Mouse (Mus musculus): Measurements from ENCODE around the gene Tmem86a. TPM values are rescaled to one million over a fixed set of nuclear protein-coding genes. Genes with fewer than 3 reads are reported as not detected.
"Not testable (repeated sequence)": the region's sequence is repeated elsewhere in the genome, so short reads cannot be mapped to it uniquely, and the experiment has no call there.

Gene Tmem86a
- polyA plus RNA-seq, 1 experiment from 2014 or later = 19.0 TPM

DNA sequence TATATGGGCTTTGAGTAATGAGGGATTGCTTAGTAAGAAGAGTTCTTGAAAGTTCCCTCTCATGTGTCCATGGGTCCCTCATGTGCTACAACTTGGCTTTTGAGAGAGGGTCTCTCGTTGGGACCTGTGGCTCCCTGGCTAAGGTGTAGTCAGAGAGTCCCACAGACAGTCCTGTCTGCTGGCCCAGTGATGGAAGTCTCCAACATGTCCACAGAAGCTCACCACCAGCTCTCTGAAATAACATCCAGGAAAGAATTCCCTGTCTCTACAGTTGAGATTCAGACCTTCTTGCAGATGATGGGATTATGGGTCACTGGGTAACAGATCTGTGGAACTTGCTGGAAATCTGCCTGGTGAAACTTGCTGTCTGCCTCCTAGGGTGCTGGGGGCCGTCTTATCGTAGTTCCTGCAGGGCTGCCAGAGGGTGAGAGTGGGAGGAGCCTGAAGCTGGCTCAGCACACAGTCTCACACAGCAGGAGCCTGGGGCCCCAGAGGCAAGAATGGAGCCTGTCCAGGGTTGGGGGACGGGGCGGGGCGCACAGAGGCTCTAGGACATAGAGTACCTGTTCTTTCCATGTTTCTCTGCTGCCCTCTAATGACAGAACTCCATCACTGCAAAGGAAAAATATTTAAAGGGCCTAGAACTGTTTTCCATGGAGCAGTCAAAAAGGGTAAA, 34.9 kb upstream of the Tmem86a start:
- Histone ChIP-seq H3K9me3 (replicated peaks) (no peaks in the 10 kb centered on the region), H3K4me2 (peak overlapping the region; percentile 51), H3K27me3 (no peaks in the 10 kb centered on the region), H3K36me3 (ENCODE audit: poor library complexity, severe bottlenecking) (no peaks in the 10 kb centered on the region), H3K9ac (peak overlapping the region; percentile 27; the same call in 1 of the 2 replicates), H3K27ac (no peak overlapping the region), H3K4me3 (peak overlapping the region; percentile 17; the same call in 1 of the 2 replicates), H3K4me1 (peaks cover 17% of the 10 kb centered on the region)
- 6% methylated on average over 6 of the region's 6 CpGs for WGBS
- peak; percentile 96 for ATAC-seq

DNA sequence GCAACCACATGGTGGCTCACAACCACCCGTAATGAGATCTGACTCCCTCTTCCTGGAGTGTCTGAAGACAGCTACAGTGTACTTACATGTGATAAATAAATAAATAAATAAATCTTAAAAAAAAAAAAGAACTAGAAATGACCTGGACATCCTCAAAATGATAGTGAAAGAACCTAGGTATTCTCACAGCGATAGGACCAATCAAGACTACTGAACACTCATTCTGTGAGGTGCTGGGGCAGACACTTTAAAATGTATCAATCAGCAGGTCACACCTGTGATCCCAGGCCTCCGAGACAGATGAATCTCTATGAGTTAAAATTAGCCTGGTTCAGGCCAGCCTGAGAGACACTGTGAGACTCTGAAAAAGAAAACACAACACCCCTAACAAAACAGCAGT, 33.8 kb upstream of the Tmem86a start:
- Histone ChIP-seq H3K4me3 (no peak overlapping the region), H3K9me3 (replicated peaks) (no peaks in the 10 kb centered on the region), H3K4me1 (peaks cover 17% of the 10 kb centered on the region), H3K9ac (no peak overlapping the region), H3K27ac (no peak overlapping the region), H3K4me2 (no peak overlapping the region), H3K36me3 (ENCODE audit: poor library complexity, severe bottlenecking) (no peaks in the 10 kb centered on the region), H3K27me3 (no peaks in the 10 kb centered on the region)
- WGBS = 77% methylated on average over 3 of the region's 3 CpGs
- no peak for ATAC-seq

DNA sequence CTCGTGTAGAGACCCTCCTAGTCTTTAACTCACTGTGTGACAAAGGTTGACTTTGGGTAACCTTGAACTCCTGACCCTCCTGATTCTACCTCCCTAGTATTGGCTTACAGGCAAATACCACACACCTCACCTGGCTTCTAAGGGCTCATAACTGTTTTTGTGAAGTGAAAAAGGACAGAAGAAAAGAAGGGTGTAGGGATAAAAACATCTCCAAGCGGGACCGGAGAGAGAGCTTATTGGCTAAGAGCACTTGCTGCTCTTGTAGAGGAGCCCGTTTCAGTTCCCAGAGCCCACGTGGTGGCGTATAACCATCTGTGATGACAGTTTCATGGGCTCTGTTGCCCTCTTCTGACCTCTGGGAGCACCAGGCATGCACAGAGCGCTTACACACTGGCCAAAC, 33.3 kb upstream of the Tmem86a start:
- Histone ChIP-seq H3K27me3 (no peaks in the 10 kb centered on the region), H3K9me3 (replicated peaks) (no peaks in the 10 kb centered on the region), H3K36me3 (ENCODE audit: poor library complexity, severe bottlenecking) (no peaks in the 10 kb centered on the region), H3K4me1 (peaks cover 17% of the 10 kb centered on the region), H3K4me3 (no peak overlapping the region), H3K27ac (no peak overlapping the region), H3K9ac (no peak overlapping the region), H3K4me2 (no peak overlapping the region)
- ATAC-seq = no peak
- 74% methylated on average over 7 of the region's 7 CpGs for whole genome bisulfite sequencing

DNA sequence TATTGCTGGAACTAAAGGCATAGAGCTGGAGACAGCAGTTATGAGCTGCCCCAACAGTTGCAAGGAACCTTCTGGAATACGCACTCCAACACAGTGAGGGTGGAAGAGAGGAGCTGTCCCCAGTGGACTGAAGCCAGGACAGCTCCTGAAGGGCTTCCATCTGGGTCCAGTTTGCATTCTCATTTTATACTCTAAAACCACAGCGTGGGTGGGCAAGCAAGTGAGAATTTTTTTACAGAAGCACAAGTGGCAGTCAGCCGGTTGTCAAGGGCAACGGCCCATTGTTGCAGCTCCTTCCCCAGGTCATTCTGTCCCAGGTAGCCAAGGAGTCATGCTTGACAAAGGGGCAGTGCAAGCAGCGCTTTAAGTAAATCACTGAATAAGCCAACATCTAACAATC, 30.8 kb upstream of the Tmem86a start:
- Histone ChIP-seq H3K9me3 (replicated peaks) (no peaks in the 10 kb centered on the region), H3K27ac (no peak overlapping the region), H3K9ac (no peak overlapping the region), H3K4me3 (no peak overlapping the region), H3K36me3 (ENCODE audit: poor library complexity, severe bottlenecking) (no peaks in the 10 kb centered on the region), H3K4me2 (no peak overlapping the region), H3K27me3 (0 out of 2 replicates have a peak, but pooled peaks cover 3% of the 10 kb centered on the region), H3K4me1 (peaks cover 12% of the 10 kb centered on the region)
- 61% methylated on average over 5 of the region's 5 CpGs for WGBS
- no peak for ATAC-seq

DNA sequence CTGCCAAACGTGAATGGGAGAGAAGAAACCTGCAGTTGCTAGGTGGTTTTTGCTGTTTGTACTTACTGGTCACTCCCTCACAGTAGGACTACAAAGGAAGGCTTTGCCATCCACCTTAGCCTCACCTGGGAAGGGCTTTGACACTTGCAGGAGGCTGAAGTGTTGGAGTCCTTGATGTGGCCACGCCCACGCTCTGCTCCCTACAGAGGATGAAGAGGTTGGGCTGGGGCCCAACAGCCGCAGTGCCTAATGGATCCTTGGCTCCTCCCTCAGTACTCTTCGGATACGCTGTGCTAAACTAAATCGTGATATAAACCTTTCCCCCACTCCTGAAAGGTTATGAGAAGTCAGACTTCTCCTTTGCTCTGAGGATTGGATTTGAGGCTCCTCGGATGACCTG, 29.4 kb upstream of the Tmem86a start:
- no peaks in the 10 kb centered on the region for H3K9me3 ChIP-seq (replicated peaks)
- no peak overlapping the region for H3K9ac ChIP-seq
- peaks cover 4% of the 10 kb centered on the region; the same call in 1 of the 2 replicates for H3K4me1 ChIP-seq
- no peak overlapping the region for H3K4me3 ChIP-seq
- 0 out of 2 replicates have a peak, but pooled peaks cover 4% of the 10 kb centered on the region for H3K27me3 ChIP-seq
- ATAC-seq = no peak
- WGBS = 16% methylated on average over 8 of the region's 8 CpGs
- H3K27ac ChIP-seq = no peak overlapping the region
- H3K36me3 ChIP-seq (ENCODE audit: poor library complexity, severe bottlenecking) = no peaks in the 10 kb centered on the region
- H3K4me2 ChIP-seq = no peak overlapping the region

DNA sequence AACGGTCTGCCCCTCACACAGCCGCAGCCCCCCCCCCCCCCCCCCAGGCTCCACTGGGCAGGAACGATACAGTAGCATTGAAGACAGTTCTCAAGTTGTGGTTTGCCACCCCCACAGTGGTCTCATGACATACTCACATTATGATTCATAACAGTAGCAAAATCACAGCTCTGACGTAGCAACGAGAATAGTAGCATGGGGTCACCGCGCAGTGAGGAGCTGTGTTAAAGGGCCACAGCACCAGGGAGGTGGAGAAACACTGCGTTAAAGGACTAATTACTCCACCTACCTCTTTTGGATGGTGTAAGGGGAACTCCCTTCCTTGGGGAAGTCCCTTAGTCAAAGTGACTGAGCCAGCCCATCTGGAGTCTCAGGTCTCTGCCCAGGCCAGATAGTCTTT, 27.9 kb upstream of the Tmem86a start:
- no peak overlapping the region for H3K4me2 ChIP-seq
- H3K36me3 ChIP-seq (ENCODE audit: poor library complexity, severe bottlenecking) = no peaks in the 10 kb centered on the region
- H3K9me3 ChIP-seq (replicated peaks) = no peaks in the 10 kb centered on the region
- WGBS = 74% methylated on average over 7 of the region's 8 CpGs
- H3K4me1 ChIP-seq = peaks cover 4% of the 10 kb centered on the region; the same call in 1 of the 2 replicates
- no peak overlapping the region for H3K9ac ChIP-seq
- no peak overlapping the region for H3K4me3 ChIP-seq
- ATAC-seq = no peak
- H3K27me3 ChIP-seq = 0 out of 2 replicates have a peak, but pooled peaks cover 4% of the 10 kb centered on the region
- H3K27ac ChIP-seq = no peak overlapping the region

DNA sequence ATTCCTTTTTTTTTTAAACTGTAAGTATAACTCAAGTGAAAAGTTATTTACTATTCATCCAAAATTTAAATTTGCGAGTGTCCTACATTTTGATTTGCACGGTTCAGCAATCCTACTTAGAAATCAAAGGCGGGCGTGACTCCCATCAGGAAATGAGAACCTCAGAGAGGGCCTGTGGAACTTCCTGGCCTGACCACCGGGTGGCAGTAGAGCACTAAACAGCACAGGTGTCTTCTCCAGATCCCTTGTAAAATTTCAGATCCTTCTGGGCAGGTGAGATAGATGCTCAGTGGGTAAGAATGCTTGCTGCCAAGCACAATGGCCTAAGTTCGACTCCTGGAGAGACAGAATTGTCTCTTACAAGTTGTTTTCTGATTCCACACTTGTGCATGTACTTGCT, 26.9 kb upstream of the Tmem86a start:
- WGBS = 13% methylated on average over 6 of the region's 6 CpGs
- 0 out of 2 replicates have a peak, but pooled peaks cover 4% of the 10 kb centered on the region for H3K27me3 ChIP-seq
- no peak overlapping the region for H3K4me3 ChIP-seq
- no peak overlapping the region for H3K27ac ChIP-seq
- no peak overlapping the region for H3K9ac ChIP-seq
- peak; percentile 65; the same call in 1 of the 2 replicates for ATAC-seq
- H3K4me1 ChIP-seq = peaks cover 4% of the 10 kb centered on the region; the same call in 1 of the 2 replicates
- H3K9me3 ChIP-seq (replicated peaks) = no peaks in the 10 kb centered on the region
- H3K36me3 ChIP-seq (ENCODE audit: poor library complexity, severe bottlenecking) = no peaks in the 10 kb centered on the region
- no peak overlapping the region for H3K4me2 ChIP-seq

DNA sequence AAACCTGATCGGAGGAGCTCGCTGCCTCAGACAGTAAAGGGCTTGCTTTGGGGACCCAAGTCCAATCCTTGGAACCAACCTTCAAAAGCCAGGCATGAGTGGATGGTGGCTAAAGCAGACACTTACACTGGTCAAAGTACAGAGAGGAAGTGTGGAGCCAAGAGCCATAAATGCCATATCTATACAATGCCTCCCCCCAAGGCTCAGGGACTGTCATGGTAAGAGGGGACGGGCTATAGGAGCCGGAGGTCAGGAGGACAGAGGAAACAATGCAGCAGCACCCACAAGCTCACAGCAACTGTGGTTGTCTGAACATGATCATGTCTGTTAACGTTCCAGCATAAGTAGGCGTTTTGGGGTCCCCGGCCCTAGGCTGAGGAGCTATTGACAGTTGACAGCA, 25.9 kb upstream of the Tmem86a start:
- H3K27ac ChIP-seq = no peak overlapping the region
- H3K4me3 ChIP-seq = no peak overlapping the region
- no peak overlapping the region for H3K9ac ChIP-seq
- ATAC-seq = no peak
- H3K36me3 ChIP-seq (ENCODE audit: poor library complexity, severe bottlenecking) = no peaks in the 10 kb centered on the region
- H3K27me3 ChIP-seq = 0 out of 2 replicates have a peak, but pooled peaks cover 4% of the 10 kb centered on the region
- H3K4me2 ChIP-seq = no peak overlapping the region
- WGBS = 95% methylated on average over 7 of the region's 7 CpGs
- no peaks in the 10 kb centered on the region for H3K9me3 ChIP-seq (replicated peaks)
- peaks cover 4% of the 10 kb centered on the region; the same call in 1 of the 2 replicates for H3K4me1 ChIP-seq

DNA sequence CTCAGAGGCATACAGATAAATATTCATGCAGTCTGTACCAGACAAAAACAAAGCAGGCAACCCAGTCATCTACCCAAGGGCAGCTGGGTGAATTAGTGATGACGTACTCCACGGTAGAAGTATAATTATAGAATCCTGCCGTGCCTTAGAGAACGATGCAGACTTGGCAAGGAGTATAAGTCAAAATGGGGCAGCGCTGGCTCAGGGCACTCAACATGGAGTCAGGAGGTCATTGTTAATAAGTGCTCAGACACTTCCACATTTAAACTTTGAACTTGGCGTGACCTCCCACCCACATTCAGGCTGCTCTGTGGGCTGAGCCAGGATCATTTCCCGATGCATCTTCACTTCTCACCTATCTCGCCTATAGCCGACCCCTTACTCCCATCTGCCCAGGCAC, 25.0 kb upstream of the Tmem86a start:
- 0 out of 2 replicates have a peak, but pooled peaks have one; percentile 24 for ATAC-seq
- Histone ChIP-seq H3K9ac (no peak overlapping the region), H3K36me3 (ENCODE audit: poor library complexity, severe bottlenecking) (no peaks in the 10 kb centered on the region), H3K9me3 (replicated peaks) (no peaks in the 10 kb centered on the region), H3K27me3 (0 out of 2 replicates have a peak, but pooled peaks cover 4% of the 10 kb centered on the region), H3K4me1 (peaks cover 2% of the 10 kb centered on the region; the same call in 1 of the 2 replicates), H3K4me2 (no peak overlapping the region), H3K4me3 (no peak overlapping the region), H3K27ac (no peak overlapping the region)
- WGBS = 65% methylated on average over 9 of the region's 9 CpGs

DNA sequence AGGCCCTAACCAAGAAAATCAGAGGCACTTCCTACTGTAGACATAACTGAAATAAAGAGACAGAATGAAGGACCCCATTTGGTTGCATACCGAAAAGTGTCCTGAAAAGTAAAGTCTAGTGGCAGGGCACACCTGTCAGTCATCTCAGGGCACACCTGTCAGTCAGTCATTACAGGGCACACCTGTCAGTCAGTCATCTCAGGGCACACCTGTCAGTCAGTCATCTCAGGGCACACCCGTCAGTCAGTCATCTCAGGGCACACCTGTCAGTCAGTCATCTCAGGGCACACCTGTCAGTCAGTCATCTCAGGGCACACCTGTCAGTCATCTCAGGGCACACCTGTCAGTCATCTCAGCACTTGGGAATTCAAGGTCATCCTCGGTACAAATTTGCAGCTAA, 23.5 kb upstream of the Tmem86a start:
- H3K27me3 ChIP-seq; H3K4me2 ChIP-seq; H3K36me3 ChIP-seq (ENCODE audit: poor library complexity, severe bottlenecking); H3K27ac ChIP-seq; ATAC-seq; H3K9ac ChIP-seq; H3K4me3 ChIP-seq; H3K4me1 ChIP-seq; H3K9me3 ChIP-seq (replicated peaks): not testable (repeated sequence)
- 81% methylated on average over 3 of the region's 3 CpGs for WGBS

DNA sequence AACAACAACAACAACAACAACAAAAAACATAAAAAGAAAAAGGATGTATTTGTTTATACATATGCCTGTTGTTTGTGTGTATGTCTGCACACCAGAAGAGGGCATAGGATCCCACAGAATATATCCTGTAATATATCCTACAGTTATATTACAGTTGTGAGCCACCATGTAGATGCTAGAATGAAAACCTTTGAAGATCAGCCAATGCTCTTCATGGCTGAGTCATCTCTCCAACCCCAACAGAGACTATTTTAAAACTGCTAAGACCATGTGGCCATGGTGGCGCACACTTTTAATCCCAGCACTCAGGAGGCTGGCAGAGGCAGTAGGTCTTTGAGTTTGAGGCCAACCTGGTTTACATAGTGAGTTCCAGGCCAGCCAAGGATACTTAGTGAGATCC, 22.9 kb upstream of the Tmem86a start:
- H3K4me3 ChIP-seq = no peak overlapping the region
- H3K27ac ChIP-seq = no peak overlapping the region
- no peak overlapping the region for H3K9ac ChIP-seq
- 0 out of 2 replicates have a peak, but pooled peaks cover 4% of the 10 kb centered on the region for H3K27me3 ChIP-seq
- peaks cover 9% of the 10 kb centered on the region; the same call in 1 of the 2 replicates for H3K4me1 ChIP-seq
- ATAC-seq = no peak
- H3K9me3 ChIP-seq (replicated peaks) = no peaks in the 10 kb centered on the region
- WGBS = 81% methylated on average over 1 of the region's 1 CpGs
- H3K4me2 ChIP-seq = no peak overlapping the region
- no peaks in the 10 kb centered on the region for H3K36me3 ChIP-seq (ENCODE audit: poor library complexity, severe bottlenecking)

DNA sequence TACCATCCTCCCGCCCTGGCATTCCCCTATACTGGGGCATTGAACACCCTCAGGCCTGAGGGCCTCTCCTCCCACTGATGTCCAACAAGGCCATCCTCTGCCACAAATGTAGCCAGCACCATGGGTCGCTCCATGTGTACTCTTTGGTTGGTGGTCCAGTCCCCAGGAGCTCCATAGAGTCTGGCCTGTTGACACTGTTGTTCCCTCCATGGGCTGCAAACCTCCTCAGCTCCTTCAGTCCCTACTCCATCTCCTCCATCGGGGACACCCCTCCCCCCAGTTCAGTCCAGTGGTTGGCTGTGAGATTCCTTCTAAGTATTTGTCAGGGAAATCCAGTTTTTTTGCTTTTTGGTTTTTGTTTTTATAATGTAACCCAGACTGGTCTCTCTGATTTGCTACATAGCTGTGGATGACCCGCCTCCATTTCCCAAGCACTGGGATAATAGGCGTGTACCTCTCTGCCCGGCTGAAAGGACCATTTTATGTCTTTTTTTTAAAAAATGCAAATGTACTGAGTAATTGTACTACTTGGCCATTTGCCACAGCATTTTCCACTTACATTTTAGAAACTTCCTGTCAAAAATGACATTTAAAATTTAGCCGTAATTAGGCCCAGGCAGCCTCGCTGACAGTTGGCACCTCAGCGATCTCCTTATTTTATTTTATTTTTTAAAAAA, 19.7 kb upstream of the Tmem86a start:
- Histone ChIP-seq H3K4me3 (no peak overlapping the region), H3K9ac (no peak overlapping the region), H3K4me1 (peaks cover 9% of the 10 kb centered on the region; the same call in 1 of the 2 replicates), H3K9me3 (replicated peaks) (no peaks in the 10 kb centered on the region), H3K27me3 (no peaks in the 10 kb centered on the region), H3K27ac (no peak overlapping the region; the same call in 1 of the 2 replicates), H3K4me2 (no peak overlapping the region), H3K36me3 (ENCODE audit: poor library complexity, severe bottlenecking) (no peaks in the 10 kb centered on the region)
- 65% methylated on average over 9 of the region's 9 CpGs for WGBS
- no peak for ATAC-seq

All from forebrain, embryonic 13.5 days (tissue).